Mouse (Mus musculus) stomach, postnatal 0 days (tissue): Measurements from ENCODE around the gene Dlgap4.

Experiments
- CTCF ChIP-seq: IDR thresholded peaks from 2 replicates; pipeline ENCODE4 v1.5.1; 2016; ENCODE audit warnings: antibody characterized with exemption, low read depth, mild to moderate bottlenecking, moderate library complexity
- EP300 ChIP-seq: optimal IDR thresholded peaks from 2 replicates; pipeline ENCODE3; 2016; ENCODE audit warnings: antibody characterized with exemption

DNA sequence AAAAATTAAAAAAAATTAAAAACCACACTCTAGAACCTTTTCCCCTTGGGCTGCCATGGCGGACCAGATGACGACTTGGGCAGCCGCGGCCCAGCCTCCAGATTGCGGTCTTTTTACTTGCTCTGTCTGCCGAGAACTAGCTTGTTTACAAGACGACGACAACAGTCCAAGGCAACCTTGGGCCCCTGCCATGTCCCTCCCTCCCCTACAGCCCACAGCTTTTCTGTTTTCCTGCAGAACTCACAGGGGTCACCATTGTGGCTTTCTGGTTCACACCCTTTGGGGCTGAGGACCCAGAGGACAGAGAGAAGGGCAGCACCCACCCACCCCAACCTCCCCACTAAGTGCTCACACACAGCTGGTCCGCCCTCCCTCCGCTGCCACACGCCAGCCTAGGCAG lies 149.6 kb downstream of the Dlgap4 start:
- TF ChIP-seq CTCF = no peak
- no peak for TF ChIP-seq EP300
